16 mouse cellular contexts compared by ENCODE assay signal in genomic region chr8:12865790-12866189, GRCm38 (mm10). TPM values are rescaled to one million over a fixed set of nuclear protein-coding genes. Genes with fewer than 3 reads are reported as not detected.
DNase-seq lines count a peak whose midpoint lies in the region; ATAC-seq and TF ChIP-seq lines count a peak whose summit lies in the region.
"Had no signal": no experiment of that assay in that cellular context is flagged by ENCODE, and none has a peak within 500 bp of the region (broad histone marks: within the 10 kb centered on the region; RNA-seq: fewer than 3 reads in every experiment).

No protein-coding gene starts in this region.

- H3K9ac ChIP-seq in heart, adult 2 months (ENCODE audit: low read depth, low read length) = no peak overlapping the region
- no peak overlapping the region for H3K9ac ChIP-seq in kidney, embryonic 14.5 days (ENCODE audit: low read depth, low read length)
- H3K9ac ChIP-seq in midbrain, embryonic 11.5 days (ENCODE audit: low read length) = no peak overlapping the region
- no peak overlapping the region for H3K9ac ChIP-seq in stomach, postnatal 0 days (ENCODE audit: low read length)
- H3K9ac ChIP-seq: heart, embryonic 12.5 days; liver, embryonic 13.5 days had no signal

- TF ChIP-seq EP300 in heart, adult 2 months (IDR thresholded peaks at IDR 0.05; ENCODE audit: insufficient read depth, low read depth, low read length) = no peak
- TF ChIP-seq EP300 in stomach, postnatal 0 days (optimal IDR thresholded peaks at IDR 0.05) = no peak

- no peaks in the 10 kb centered on the region for H3K4me1 ChIP-seq in heart, adult 2 months (ENCODE audit: control insufficient read depth, insufficient read depth, low read length)
- no peaks in the 10 kb centered on the region for H3K4me1 ChIP-seq in kidney, embryonic 14.5 days (ENCODE audit: control insufficient read depth, insufficient read depth, low read length)
- peaks cover 4% of the 10 kb centered on the region for H3K4me1 ChIP-seq in midbrain, embryonic 11.5 days (ENCODE audit: control insufficient read depth, insufficient read depth, low read length)
- peaks cover 12% of the 10 kb centered on the region for H3K4me1 ChIP-seq in midbrain, embryonic 10.5 days
- H3K4me1 ChIP-seq in stomach, postnatal 0 days (replicated peaks; ENCODE audit: control insufficient read depth, insufficient read depth) = no peaks in the 10 kb centered on the region
- H3K4me1 ChIP-seq: heart, embryonic 12.5 days; liver, embryonic 13.5 days had no signal

- no peaks in the 10 kb centered on the region for H3K79me2 ChIP-seq in heart, adult 2 months (replicated peaks; ENCODE audit: control insufficient read depth, insufficient read depth, low read length)

- peak; percentile 33 for TF ChIP-seq CTCF in heart, adult 2 months (IDR thresholded peaks at IDR 0.05)
- peak; percentile 46 for TF ChIP-seq CTCF in stomach, postnatal 0 days (IDR thresholded peaks at IDR 0.05; ENCODE audit: low read depth)

- no peaks in the 10 kb centered on the region for H3K36me3 ChIP-seq in heart, adult 2 months (ENCODE audit: control insufficient read depth, insufficient read depth, low read length)
- peaks cover 16% of the 10 kb centered on the region; the same call in 1 of the 2 replicates for H3K36me3 ChIP-seq in kidney, embryonic 14.5 days (ENCODE audit: control insufficient read depth, insufficient read depth, low read length)
- H3K36me3 ChIP-seq in midbrain, embryonic 11.5 days (ENCODE audit: control insufficient read depth, insufficient read depth, low read length) = 0 out of 2 replicates have a peak, but pooled peaks cover 2% of the 10 kb centered on the region
- H3K36me3 ChIP-seq in midbrain, embryonic 10.5 days = peaks cover 43% of the 10 kb centered on the region
- H3K36me3 ChIP-seq in stomach, postnatal 0 days (ENCODE audit: control insufficient read depth, insufficient read depth, low read length) = peaks cover 6% of the 10 kb centered on the region; the same call in 1 of the 2 replicates
- H3K36me3 ChIP-seq: G1E; liver, embryonic 13.5 days had no signal

- no peak for ATAC-seq in kidney, embryonic 14.5 days (ENCODE audit: low FRiP score, low TSS enrichment)
- ATAC-seq in midbrain, embryonic 11.5 days (ENCODE audit: low FRiP score) = no peak
- ATAC-seq in stomach, postnatal 0 days (ENCODE audit: low FRiP score, low TSS enrichment) = no peak
- ATAC-seq: forebrain, embryonic 14.5 days had no signal

- intact Hi-C loops in heart, adult 2 months (cut with DNase I) = no loop called here
- intact Hi-C loops in heart, postnatal 14 days (cut with DNase I) = no loop called here

- no peak overlapping the region for H3K4me2 ChIP-seq in kidney, embryonic 14.5 days (replicated peaks; ENCODE audit: low read depth, low read length)
- no peak overlapping the region for H3K4me2 ChIP-seq in midbrain, embryonic 11.5 days
- H3K4me2 ChIP-seq in stomach, postnatal 0 days (replicated peaks; ENCODE audit: low read depth) = no peak overlapping the region
- H3K4me2 ChIP-seq: heart, embryonic 12.5 days; liver, embryonic 13.5 days had no signal

- no peak overlapping the region for H3K27ac ChIP-seq in heart, adult 2 months
- no peak overlapping the region for H3K27ac ChIP-seq in kidney, embryonic 14.5 days (ENCODE audit: low read depth, low read length)
- no peak overlapping the region for H3K27ac ChIP-seq in midbrain, embryonic 11.5 days (ENCODE audit: low read depth, low read length)
- H3K27ac ChIP-seq in midbrain, embryonic 10.5 days (replicated peaks) = no peak overlapping the region
- no peak overlapping the region for H3K27ac ChIP-seq in stomach, postnatal 0 days (replicated peaks)
- H3K27ac ChIP-seq: liver, embryonic 13.5 days; macrophage had no signal

- no peak for DNase-seq in heart, adult 2 months
- no peak for DNase-seq in heart, postnatal 14 days
- DNase-seq in kidney, postnatal 4 days = peak; percentile 39 to 58
- DNase-seq in midbrain, embryonic 11.5 days (ENCODE audit: low spot score, missing footprints) = peak; percentile 75
- no peak for DNase-seq in midbrain, embryonic 10.5 days (ENCODE audit: low spot score)
- DNase-seq in stomach, postnatal 0 days (ENCODE audit: low spot score) = no peak
- DNase-seq: layer of hippocampus, postnatal 36 days; liver, embryonic 13.5 days; midbrain, embryonic 14.5 days; right cerebral cortex, adult 18-20 months; thymus, adult 2 months had no signal

- no peaks in the 10 kb centered on the region for H3K27me3 ChIP-seq in heart, adult 2 months (ENCODE audit: control insufficient read depth, insufficient read depth, low read length)
- no peaks in the 10 kb centered on the region for H3K27me3 ChIP-seq in kidney, embryonic 14.5 days (ENCODE audit: control insufficient read depth, insufficient read depth, low read length)
- H3K27me3 ChIP-seq in midbrain, embryonic 11.5 days (ENCODE audit: control insufficient read depth, insufficient read depth, low read length) = no peaks in the 10 kb centered on the region
- no peaks in the 10 kb centered on the region for H3K27me3 ChIP-seq in midbrain, embryonic 10.5 days (ENCODE audit: low read depth, poor library complexity, severe bottlenecking)
- no peaks in the 10 kb centered on the region for H3K27me3 ChIP-seq in stomach, postnatal 0 days (ENCODE audit: control insufficient read depth, insufficient read depth, low read length)
- H3K27me3 ChIP-seq: heart, embryonic 12.5 days had no signal

- H3K9me3 ChIP-seq in kidney, embryonic 14.5 days (ENCODE audit: control insufficient read depth, low read length) = no peaks in the 10 kb centered on the region
- H3K9me3 ChIP-seq in midbrain, embryonic 11.5 days (ENCODE audit: control insufficient read depth, low read length) = no peaks in the 10 kb centered on the region
- no peaks in the 10 kb centered on the region for H3K9me3 ChIP-seq in midbrain, embryonic 10.5 days (replicated peaks)
- no peaks in the 10 kb centered on the region for H3K9me3 ChIP-seq in stomach, postnatal 0 days (ENCODE audit: control insufficient read depth, low read length)
- H3K9me3 ChIP-seq: G1E; heart, embryonic 12.5 days; liver, embryonic 13.5 days had no signal

- WGBS in heart, adult 2 months = 80% methylated on average over 6 of the region's 6 CpGs
- WGBS in kidney, embryonic 14.5 days = 62% methylated on average over 6 of the region's 6 CpGs
- WGBS in midbrain, embryonic 11.5 days = 60% methylated on average over 6 of the region's 6 CpGs
- WGBS in midbrain, embryonic 10.5 days = 69% methylated on average over 6 of the region's 6 CpGs
- 79% methylated on average over 6 of the region's 6 CpGs for WGBS in stomach, postnatal 0 days

- TF ChIP-seq POLR2A in heart, adult 2 months (IDR thresholded peaks at IDR 0.05; ENCODE audit: insufficient read depth, low read depth, low read length) = no peak

- no peak overlapping the region for H3K4me3 ChIP-seq in heart, adult 2 months
- H3K4me3 ChIP-seq in kidney, embryonic 14.5 days (ENCODE audit: low read length) = no peak overlapping the region
- H3K4me3 ChIP-seq in midbrain, embryonic 11.5 days (ENCODE audit: low read depth, low read length) = no peak overlapping the region
- H3K4me3 ChIP-seq in midbrain, embryonic 10.5 days = no peak overlapping the region
- H3K4me3 ChIP-seq in stomach, postnatal 0 days (ENCODE audit: low read depth, low read length) = no peak overlapping the region
- H3K4me3 ChIP-seq: heart, embryonic 12.5 days; liver, embryonic 13.5 days had no signal

RNA-seq across cellular contexts. Expression of gene Mcf2l, which starts 7.8 kb away (rescaled TPM):
- 100 to 1,000 TPM in 1 of 2 experiments, 10 to 100 TPM in 1; 58.4 to 104 TPM for total RNA-seq in heart, adult 2 months (2021)
- polyA plus RNA-seq in heart, adult 2 months (2012; rRNA removed) = 30.3 and 40.2 TPM in 2 replicates
- 100 to 1,000 TPM; 104 to 109 TPM for total RNA-seq in heart, postnatal 14 days (2021)
- 12.6 and 22.4 TPM in 2 replicates for polyA plus RNA-seq in kidney, embryonic 14.5 days (2014; fragmentation: Nextera tagmentation; extraction: Ambion mirVana)
- 44.2 and 46.0 TPM in 2 replicates for polyA plus RNA-seq in midbrain, embryonic 11.5 days (2014; fragmentation: Nextera tagmentation; extraction: Ambion mirVana)
- 26.4 and 42.7 TPM in 2 replicates for polyA plus RNA-seq in midbrain, embryonic 10.5 days (2016; fragmentation: Nextera tagmentation; extraction: Ambion mirVana)
- polyA plus RNA-seq in stomach, postnatal 0 days (2015; fragmentation: Nextera tagmentation; extraction: Ambion mirVana) = 9.6 TPM in 2 replicates
- polyA plus RNA-seq: G1E had no signal

Comparison
In these comparisons a context has a peak if more than half of its experiments do, and no peak if none do; other contexts are left out.
1. DNase-seq: peak in kidney, postnatal 4 days (2 of 2) and midbrain, embryonic 11.5 days (single experiment); none in heart, adult 2 months (0 of 2), heart, postnatal 14 days (0 of 2), midbrain, embryonic 10.5 days (single experiment) and stomach, postnatal 0 days (single experiment).